Mouse (Mus musculus) lung, adult 2 months (tissue): ENCODE data around the gene Timeless.

Source experiments
- CTCF ChIP-seq: fragments of 200-500 bp; IDR thresholded peaks from 2 replicates; pipeline ENCODE4 v1.5.1; 2011; ENCODE audit warnings: mild to moderate bottlenecking, low read length, control low read depth; ENCODE audit not compliant: insufficient read depth
- POLR2A ChIP-seq: fragments of 200-500 bp; IDR thresholded peaks from 2 replicates; pipeline ENCODE4 v1.6.1; 2011; ENCODE audit warnings: low read depth, mild to moderate bottlenecking, control low read depth, low read length, borderline replicate concordance; ENCODE audit errors: extremely low read depth

DNA sequence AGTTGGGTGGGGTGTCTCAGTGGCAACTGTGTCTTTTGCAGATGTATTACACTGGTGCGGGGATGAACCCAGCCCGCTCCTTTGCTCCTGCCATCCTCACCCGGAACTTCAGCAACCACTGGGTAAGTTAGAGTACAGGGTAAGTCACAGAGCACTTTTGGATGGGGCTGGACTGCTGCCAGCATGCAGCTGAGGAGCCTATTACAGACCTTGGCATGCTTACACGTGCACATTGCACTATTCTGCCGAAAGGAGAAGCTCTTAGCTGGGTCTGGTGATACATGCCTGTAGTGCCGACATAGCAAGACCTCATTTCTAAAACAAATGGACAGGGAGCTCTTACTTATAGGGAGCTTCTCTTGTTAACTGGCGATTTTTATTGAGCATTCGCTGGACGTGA is 4.3 kb upstream of the Timeless start:
- TF ChIP-seq POLR2A (no peak), CTCF (no peak)
